Mouse (Mus musculus) midbrain, postnatal 0 days (tissue): Measurements from ENCODE around the gene Comtd1. TPM values are rescaled to one million over a fixed set of nuclear protein-coding genes. Genes with fewer than 3 reads are reported as not detected.

Source experiments
- ATAC-seq: fragments of 200-750 bp; cut with Nextera tagmentation; 2 replicates; pipeline ENCODE4 v1.8.0; 2017; ENCODE audit warnings: moderate number of reproducible peaks, mild to moderate bottlenecking, moderate TSS enrichment, moderate library complexity; ENCODE audit not compliant: low FRiP score
- DNase-seq: peaks from one replicate; pipeline ENCODE4 v3.0.0-alpha.2; 2015; ENCODE audit warnings: low spot score
- H3K27ac ChIP-seq: fragments of 300-500 bp; sonication (generic); 2 replicates; pipeline ENCODE4 v1.5.1; 2014; ENCODE audit warnings: low read depth, mild to moderate bottlenecking, low read length, mixed read lengths
- H3K27me3 ChIP-seq: fragments of 300-500 bp; sonication (generic); 2 replicates; pipeline ENCODE4 v1.6.1; 2014; ENCODE audit warnings: low read length, control low read depth, mixed read lengths; ENCODE audit not compliant: insufficient read depth
- H3K36me3 ChIP-seq: fragments of 300-500 bp; sonication (generic); 2 replicates; pipeline ENCODE4 v1.6.1; 2014; ENCODE audit warnings: low read length, control low read depth, mixed read lengths; ENCODE audit not compliant: insufficient read depth
- H3K4me1 ChIP-seq: fragments of 300-500 bp; sonication (generic); 2 replicates; pipeline ENCODE4 v1.6.1; 2014; ENCODE audit warnings: mild to moderate bottlenecking, control low read depth, antibody characterized with exemption, low read length, mixed read lengths; ENCODE audit not compliant: insufficient read depth
- H3K4me2 ChIP-seq: fragments of 300-500 bp; sonication (generic); 2 replicates; pipeline ENCODE4 v1.6.1; 2014; ENCODE audit warnings: low read depth, mild to moderate bottlenecking, low read length, mixed read lengths; ENCODE audit not compliant: poor library complexity, severe bottlenecking
- H3K4me3 ChIP-seq: fragments of 300-500 bp; sonication (generic); 2 replicates; pipeline ENCODE4 v1.5.1; 2014; ENCODE audit warnings: low read depth, mild to moderate bottlenecking, low read length, moderate library complexity
- H3K9ac ChIP-seq: fragments of 300-500 bp; sonication (generic); replicated peaks from 2 replicates; pipeline ENCODE4 v1.6.1; 2014; ENCODE audit warnings: mild to moderate bottlenecking, low read length, moderate library complexity, mixed read lengths; ENCODE audit not compliant: poor library complexity, severe bottlenecking
- H3K9me3 ChIP-seq: fragments of 300-500 bp; sonication (generic); 2 replicates; pipeline ENCODE4 v1.6.1; 2016; ENCODE audit warnings: low read length, control low read depth
- CTCF ChIP-seq: IDR thresholded peaks from 2 replicates; pipeline ENCODE4 v1.5.1; 2016; ENCODE audit warnings: antibody characterized with exemption, mild to moderate bottlenecking
- WGBS: fragments of 180-500 bp; shearing (Covaris S2); extraction: QIAGEN DNeasy Blood & Tissue Kit; methylation state at CpG from one replicate; pipeline ENCODE4 v1.1.7; 2014; 5-methylcytosine and 5-hydroxymethylcytosine counted together
- polyA plus RNA-seq: library from polyadenylated mRNA; unstranded; fragments of >200 nt; fragmentation: Nextera tagmentation; extraction: Ambion mirVana; gene quantifications from 2 replicates; pipeline ENCODE4 v1.2.1, GENCODE M21; 2015
- total RNA-seq: library from RNA; depleted of rRNA; stranded (reverse); fragments of >200 nt; gene quantifications from 2 replicates; pipeline ENCODE4 v1.2.3, GENCODE M21; 2014

The Comtd1 gene
- total and polyA plus RNA-seq, 2 experiments from 2014 or later = 38.5 to 58.4 TPM

- Histone ChIP-seq H3K27ac (no peak overlapping the region), H3K4me3 (no peak overlapping the region), H3K4me2 (no peak overlapping the region), H3K4me1 (no peaks in the 10 kb centered on the region), H3K9ac (no peak overlapping the region), H3K36me3 (no peaks in the 10 kb centered on the region), H3K9me3 (no peaks in the 10 kb centered on the region), H3K27me3 (no peaks in the 10 kb centered on the region)
- DNase-seq (no peak), ATAC-seq (no peak)
- no peak for TF ChIP-seq CTCF
- 83% methylated on average over 4 of the region's 4 CpGs for WGBS
These were observed 37.5 kb downstream of the Comtd1 start for GRCm38 (mm10) chr14:21811301-21811700.

DNA sequence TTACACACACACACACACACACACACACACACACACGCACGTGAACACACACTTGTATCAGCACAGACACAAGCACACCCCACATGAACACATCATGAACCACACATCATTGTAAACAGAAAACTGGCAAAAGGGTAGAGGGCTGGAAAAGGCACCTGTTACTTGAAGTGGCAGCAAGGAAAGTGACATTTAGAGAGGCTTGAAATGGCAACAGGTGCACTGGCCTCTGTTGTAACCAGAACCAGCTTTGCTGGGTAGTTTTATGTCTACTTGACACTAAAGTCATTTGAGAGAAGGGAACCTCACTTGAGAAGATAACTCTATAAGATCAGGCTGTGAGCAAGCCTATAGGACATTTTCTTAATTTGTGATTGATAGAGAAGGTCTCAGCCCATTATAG is 39.4 kb downstream of the Comtd1 start:
- Histone ChIP-seq H3K4me1 (no peaks in the 10 kb centered on the region), H3K9me3 (no peaks in the 10 kb centered on the region), H3K27me3 (no peaks in the 10 kb centered on the region), H3K9ac (no peak overlapping the region), H3K27ac (no peak overlapping the region), H3K4me3 (no peak overlapping the region), H3K4me2 (no peak overlapping the region), H3K36me3 (no peaks in the 10 kb centered on the region)
- TF ChIP-seq CTCF = no peak
- ATAC-seq = no peak
- DNase-seq = no peak
- WGBS = 97% methylated on average over 2 of the region's 2 CpGs

GRCm38 (mm10) chr14:21808208-21808922 is 40.4 kb downstream of the Comtd1 start:
- H3K4me2 ChIP-seq = no peak overlapping the region
- H3K27me3 ChIP-seq = no peaks in the 10 kb centered on the region
- H3K4me1 ChIP-seq = no peaks in the 10 kb centered on the region
- ATAC-seq (no peak), DNase-seq (no peak)
- WGBS = 94% methylated on average over 8 of the region's 8 CpGs
- H3K9me3 ChIP-seq = no peaks in the 10 kb centered on the region
- H3K27ac ChIP-seq = no peak overlapping the region
- H3K9ac ChIP-seq = no peak overlapping the region
- TF ChIP-seq CTCF = no peak
- no peak overlapping the region for H3K4me3 ChIP-seq
- no peaks in the 10 kb centered on the region for H3K36me3 ChIP-seq

GRCm38 (mm10) chr14:21806631-21807160 is 42.1 kb downstream of the Comtd1 start:
- 91% methylated on average over 3 of the region's 3 CpGs for WGBS
- H3K9me3 ChIP-seq = no peaks in the 10 kb centered on the region
- TF ChIP-seq CTCF = no peak
- no peaks in the 10 kb centered on the region for H3K36me3 ChIP-seq
- H3K4me2 ChIP-seq = no peak overlapping the region
- no peak overlapping the region for H3K27ac ChIP-seq
- H3K9ac ChIP-seq = no peak overlapping the region
- H3K4me3 ChIP-seq = no peak overlapping the region
- DNase-seq = no peak
- H3K27me3 ChIP-seq = no peaks in the 10 kb centered on the region
- ATAC-seq = no peak
- no peaks in the 10 kb centered on the region for H3K4me1 ChIP-seq

DNA sequence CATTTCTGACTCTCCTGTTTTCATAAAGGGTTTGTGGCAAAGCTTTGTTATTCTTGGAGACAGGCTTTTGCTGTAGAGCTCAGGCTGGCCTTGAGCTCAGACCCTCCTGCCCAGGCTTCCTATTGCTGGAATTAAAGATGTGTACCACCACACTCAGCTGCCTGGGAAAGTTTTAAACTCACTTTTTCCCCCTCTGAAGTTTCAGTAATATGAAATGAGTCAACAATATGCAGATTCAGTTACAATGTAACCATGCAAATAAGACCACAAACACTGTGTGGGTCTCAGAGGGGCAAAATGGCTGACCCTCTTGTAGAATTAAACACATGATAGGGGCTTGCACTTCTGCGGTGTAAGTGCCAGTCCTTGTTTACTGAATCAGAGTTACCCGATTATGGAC is 42.6 kb downstream of the Comtd1 start:
- 91% methylated on average over 2 of the region's 2 CpGs for WGBS
- no peaks in the 10 kb centered on the region for H3K36me3 ChIP-seq
- H3K4me3 ChIP-seq = no peak overlapping the region
- no peak overlapping the region for H3K9ac ChIP-seq
- H3K27ac ChIP-seq = no peak overlapping the region
- no peak for ATAC-seq
- DNase-seq = no peak
- no peak for TF ChIP-seq CTCF
- no peaks in the 10 kb centered on the region for H3K27me3 ChIP-seq
- no peak overlapping the region for H3K4me2 ChIP-seq
- no peaks in the 10 kb centered on the region for H3K4me1 ChIP-seq
- H3K9me3 ChIP-seq = no peaks in the 10 kb centered on the region

DNA sequence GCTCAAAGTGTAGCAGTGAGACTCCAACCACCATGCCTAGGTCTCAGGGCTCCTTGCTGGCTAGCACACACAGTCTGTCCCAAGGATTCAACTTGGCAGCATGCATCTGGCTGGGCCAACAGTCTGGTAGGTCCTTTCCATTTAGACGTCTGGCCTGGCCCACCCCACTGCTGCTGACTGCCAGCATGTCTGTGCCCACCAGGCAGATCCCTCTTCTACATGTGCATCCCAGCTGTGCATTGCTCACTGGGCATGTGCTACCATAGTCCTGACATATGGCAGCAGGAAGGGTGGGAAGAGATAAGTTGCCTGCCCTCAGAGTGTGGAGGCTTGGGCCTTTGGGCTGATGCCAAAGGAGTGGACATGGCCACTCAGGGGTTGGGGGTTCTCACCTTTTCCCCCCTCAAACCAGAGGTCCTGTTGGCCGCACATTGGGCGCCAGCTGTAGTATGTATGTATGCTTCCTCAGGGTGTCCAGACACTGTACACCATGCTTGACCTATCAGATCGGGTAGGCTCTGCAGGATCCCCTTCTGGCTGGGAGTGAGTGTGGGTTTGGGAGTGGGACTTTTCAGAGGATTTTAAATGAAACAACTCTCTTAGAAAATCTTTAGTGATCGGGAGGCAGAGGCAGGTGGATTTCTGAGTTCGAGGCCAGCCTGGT is 46.1 kb downstream of the Comtd1 start:
- H3K4me1 ChIP-seq = no peaks in the 10 kb centered on the region
- no peak for TF ChIP-seq CTCF
- H3K4me2 ChIP-seq = no peak overlapping the region
- DNase-seq (peak; percentile 49), ATAC-seq (no peak)
- 92% methylated on average over 6 of the region's 6 CpGs for WGBS
- H3K4me3 ChIP-seq = no peak overlapping the region
- H3K9me3 ChIP-seq = no peaks in the 10 kb centered on the region
- no peaks in the 10 kb centered on the region for H3K27me3 ChIP-seq
- peaks cover 5% of the 10 kb centered on the region; the same call in 1 of the 2 replicates for H3K36me3 ChIP-seq
- H3K9ac ChIP-seq = no peak overlapping the region
- no peak overlapping the region for H3K27ac ChIP-seq
